Mouse (Mus musculus): ENCODE measurements at regions not wholly inside any gene's neighbourhood (a gene's known extent, or its start where the extent isn't known, plus 50 kb on each side); places are given as distances from the start of the nearest gene placed in this dataset.

DNA sequence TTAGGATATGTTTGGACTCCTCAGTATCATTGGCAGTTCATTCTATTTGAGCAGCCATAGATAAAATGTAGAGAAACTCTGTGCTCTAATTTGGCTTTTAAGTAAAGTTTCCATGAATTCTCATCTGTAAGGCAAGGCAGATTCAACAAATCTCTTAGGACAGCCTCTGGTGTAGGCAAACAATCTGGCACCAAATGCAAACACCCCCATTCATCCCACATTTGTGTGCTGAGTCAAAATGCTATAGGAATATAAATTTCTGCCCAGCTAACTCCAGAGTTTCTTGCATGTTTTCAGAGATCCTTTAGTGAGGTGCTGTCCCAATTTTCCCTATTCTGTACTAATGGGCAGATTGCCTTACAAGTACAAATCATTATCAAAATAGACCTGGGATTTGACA, 695.7 kb upstream of the Kif18a start:
- DNase-seq (ENCODE audit: low read depth, low spot score): no peak

DNA sequence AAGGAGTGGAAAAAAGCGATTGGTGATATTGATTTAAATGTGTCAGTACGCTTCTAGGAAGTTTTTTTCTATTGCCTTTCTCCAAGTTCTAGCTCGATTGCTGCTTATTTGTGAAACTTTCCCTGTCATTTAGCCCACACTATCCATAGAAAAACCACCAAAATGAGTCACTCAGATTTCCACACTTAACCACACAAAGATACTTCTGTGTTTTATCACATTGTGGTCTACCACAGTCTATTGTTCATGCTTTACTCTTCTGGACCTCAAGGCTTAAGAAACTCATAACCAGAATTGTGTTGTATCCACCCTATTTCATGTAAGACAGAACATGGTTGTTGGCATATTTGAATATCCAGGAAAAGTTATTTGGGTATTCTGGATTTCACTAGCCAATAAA, 687.0 kb upstream of the Kif18a start:
- no peak for DNase-seq (ENCODE audit: low read depth, low spot score)

DNA sequence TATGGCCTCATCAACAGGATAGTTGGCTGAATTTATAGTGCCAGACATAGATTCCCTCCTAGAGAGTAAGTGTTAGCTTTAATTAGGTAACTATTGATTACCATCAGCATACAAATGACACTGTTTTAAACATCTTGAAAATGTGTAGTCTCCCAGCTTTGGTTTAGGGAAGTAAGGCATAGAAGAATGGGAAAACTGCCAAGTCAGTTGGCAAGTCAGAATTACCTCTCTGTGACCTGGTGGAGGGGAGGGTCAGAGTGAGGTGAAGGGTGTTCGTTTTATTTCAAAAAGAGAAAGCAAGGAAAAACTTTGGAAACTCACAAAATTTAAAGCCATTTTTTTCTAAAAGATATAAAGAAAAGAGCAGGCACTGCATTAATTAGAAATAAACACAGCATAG, 680.2 kb upstream of the Kif18a start:
- no peak for DNase-seq (ENCODE audit: low read depth, low spot score)

DNA sequence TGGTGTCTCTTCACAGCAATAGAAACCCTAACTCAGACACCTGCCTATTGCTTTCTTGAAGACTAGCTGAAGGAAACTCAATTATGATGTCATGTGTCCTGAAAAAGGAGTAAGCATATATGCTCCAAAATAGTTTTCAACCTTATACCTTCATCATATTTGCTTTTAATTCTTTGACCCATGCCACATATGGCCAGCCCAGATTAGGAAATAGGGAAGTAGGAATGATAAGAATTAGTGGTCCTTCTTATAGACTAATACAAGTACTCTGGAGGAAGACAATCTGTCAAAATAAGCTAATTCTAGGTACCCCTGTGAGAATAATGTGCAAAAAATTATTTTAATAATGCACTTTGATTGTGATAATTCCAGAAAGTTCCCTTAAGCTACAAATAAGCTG, 661.0 kb upstream of the Kif18a start:
- DNase-seq (ENCODE audit: low read depth, low spot score): no peak

DNA sequence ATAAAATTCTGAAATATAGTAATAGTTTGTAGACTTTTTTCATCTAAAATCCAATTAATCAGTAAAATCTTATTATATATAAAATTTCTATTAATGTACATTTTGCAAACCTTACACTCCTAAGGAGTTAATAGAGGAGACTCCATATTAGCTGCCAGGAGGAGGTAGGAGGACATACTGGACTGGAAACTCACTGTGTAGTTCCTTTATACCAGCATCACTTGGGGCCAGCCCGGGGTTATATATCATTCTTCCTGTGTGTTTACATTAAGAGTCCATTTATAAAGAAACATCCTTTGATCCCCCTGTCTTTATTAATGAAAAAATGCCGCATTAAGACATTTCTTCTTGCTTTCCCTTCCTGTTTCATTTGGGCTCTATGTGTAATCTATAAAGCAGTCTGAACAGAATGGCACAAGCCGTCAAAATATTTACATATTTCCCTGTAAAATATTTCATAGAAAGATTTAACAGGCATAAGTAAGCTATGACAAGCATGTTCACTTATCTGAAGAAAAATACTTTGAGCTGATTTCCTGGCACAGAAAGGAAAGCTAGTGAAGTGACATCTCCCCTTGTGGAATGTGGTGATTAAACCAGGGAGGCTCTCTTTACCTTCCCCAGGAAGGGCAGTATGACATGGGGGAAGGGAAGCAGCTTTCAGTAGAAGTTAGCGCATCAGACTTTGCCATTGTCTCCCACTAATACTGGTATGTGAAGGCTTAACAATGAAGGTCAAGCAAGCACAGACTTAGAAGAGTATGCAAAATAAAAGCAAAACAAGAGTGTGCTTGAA, 658.0 kb upstream of the Kif18a start:
- no peak for DNase-seq (ENCODE audit: low read depth, low spot score)

DNA sequence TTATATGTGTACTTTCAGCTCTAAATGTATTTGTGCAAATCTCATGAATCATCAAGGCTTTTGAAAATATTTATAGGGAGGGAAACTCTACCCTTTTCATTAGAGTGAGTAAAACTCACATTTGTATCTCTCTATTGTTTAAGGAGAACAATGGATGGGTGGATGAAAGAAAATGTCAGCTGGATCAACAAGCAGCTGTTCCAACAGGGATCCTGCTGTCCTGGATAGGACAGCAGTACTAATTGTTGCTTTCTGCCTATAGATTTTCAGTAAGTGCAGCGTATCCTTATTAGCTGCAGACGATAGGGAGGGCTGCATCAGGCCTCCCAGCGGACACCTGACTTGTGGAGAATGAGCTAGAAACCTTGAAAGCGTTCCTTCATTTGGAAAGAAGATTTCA, 644.9 kb upstream of the Kif18a start:
- no peak for DNase-seq (ENCODE audit: low read depth, low spot score)

DNA sequence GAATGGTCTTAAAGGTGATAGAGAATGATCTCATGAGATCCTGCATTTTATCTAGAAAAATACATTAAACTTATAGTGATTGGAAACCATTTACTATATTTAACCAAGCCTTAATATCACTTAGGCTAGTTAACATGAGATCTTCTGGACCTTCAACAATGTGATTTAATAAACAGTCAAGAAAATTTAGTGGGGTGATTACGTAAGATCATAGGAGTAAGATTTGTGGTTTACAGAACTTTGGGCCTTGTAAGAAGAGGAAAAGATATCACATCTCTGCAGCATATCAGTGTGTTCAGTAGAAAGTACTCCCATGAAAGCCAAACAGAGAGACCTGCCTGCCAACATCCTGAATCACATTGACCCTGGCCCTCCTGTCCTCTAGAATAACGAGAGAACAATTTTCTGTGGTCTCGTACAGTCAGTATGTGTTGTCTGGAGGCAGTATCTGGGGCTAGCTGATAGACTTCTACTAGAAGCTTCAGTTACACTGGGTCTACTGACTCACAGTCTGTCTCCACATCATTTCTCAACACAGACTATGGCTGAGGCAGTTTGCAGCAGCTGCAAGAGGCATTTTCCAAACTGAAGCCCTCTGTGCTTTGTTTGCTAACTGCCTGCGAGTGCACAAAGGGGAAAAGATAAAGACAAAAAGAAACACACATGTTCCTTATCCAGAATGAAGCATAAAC, 619.7 kb upstream of the Kif18a start:
- no peak for DNase-seq (ENCODE audit: low read depth, low spot score)

DNA sequence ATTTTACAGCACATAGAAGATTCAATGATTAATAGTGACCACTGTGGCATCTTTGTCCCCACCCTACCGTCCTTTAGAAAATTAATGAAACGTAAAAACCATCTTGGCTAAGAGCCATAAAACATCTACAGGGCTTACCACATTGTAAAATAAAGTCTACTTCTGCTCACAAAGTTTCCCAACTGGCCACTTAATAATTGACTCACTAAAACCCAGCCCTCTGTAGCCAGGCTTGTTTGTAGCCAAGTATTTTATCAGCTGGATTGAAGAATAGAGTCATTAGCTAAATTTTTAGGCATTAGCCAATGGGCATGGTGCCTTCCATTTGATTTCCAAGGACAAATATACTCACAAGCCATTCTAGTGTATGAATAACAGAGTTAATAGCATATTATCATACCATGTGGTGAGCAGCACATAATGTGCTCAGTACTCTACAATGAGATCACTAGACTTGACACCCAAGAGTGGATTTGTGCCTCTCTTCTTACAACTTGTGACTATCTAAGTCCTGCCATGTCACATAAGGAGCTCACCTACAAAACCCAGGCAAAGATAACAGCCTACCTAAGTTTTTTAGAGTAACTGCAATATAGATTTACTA, 602.7 kb upstream of the Kif18a start:
- no peak for DNase-seq (ENCODE audit: low read depth, low spot score)

DNA sequence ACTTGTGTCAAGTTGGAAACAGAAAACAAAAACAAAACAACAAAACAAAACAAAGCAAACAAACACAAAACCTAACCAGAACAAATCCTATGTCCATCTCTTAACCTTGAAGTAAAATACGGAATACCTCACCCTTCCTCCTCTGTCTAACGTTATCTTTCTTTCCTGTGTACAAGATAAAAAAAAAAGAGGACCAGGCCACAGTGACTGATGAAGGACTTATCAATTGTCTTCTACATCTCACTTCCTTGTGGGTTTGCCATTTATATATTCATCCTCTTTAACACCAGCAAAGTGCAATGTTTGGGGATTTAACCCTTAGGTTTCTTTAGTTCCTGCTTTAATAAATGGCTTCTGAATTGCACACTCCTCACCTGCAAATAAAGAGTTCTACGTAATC, 599.0 kb upstream of the Kif18a start:
- DNase-seq (ENCODE audit: low read depth, low spot score): no peak

DNA sequence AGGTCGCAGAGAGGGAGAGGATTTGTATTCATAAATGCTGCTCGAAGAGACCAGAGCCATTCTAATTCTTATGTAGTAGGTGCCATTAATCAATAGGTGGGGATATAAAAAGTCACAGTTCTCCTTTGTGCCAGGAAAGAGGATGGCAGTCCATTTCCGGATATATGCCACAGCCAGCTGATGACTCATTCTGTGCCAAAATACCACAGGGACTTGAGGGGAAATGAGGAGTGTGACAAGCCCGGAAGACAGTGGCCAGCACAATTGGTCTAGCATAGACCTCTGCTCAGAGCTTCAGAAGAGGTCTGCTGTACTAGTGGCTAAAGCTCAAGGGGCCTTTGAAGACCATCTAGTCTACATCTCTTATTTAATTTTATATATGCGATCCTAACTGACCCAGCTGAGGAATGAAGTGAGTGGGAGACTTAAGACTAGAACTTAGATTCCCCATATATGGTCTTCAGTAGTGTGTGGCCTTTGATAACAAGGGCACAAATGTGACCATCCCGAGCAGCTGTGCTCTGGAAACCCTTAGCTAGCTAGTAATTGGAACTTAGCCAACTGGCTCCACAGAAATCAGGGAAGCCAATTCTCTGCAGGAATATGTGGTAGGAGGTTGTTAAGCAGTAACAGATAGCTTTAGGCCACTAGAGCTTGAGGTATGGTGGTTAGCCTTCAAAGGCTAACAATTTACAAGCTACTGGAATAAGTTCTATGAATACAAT, 594.4 kb upstream of the Kif18a start:
- no peak for DNase-seq (ENCODE audit: low read depth, low spot score)

DNA sequence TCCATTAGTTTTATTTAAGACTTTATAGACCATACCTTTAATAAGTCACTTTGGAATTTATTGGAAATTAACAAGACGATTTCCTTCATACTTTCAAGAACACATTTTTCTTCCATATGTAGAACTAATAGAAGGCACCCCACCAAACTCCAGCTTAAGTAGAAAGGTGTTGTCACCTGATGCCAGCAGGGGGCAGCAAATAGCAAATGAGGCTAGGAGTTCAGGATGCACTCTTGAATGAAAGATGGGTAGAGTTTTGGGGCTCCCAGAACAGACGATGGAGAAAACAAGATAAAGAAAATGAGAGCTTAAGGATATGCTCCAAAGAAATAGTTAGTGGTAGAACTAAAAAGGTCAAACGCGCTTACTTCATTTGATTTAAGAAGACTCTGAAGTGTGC, 590.4 kb upstream of the Kif18a start:
- DNase-seq (ENCODE audit: low read depth, low spot score): peak; percentile 12

DNA sequence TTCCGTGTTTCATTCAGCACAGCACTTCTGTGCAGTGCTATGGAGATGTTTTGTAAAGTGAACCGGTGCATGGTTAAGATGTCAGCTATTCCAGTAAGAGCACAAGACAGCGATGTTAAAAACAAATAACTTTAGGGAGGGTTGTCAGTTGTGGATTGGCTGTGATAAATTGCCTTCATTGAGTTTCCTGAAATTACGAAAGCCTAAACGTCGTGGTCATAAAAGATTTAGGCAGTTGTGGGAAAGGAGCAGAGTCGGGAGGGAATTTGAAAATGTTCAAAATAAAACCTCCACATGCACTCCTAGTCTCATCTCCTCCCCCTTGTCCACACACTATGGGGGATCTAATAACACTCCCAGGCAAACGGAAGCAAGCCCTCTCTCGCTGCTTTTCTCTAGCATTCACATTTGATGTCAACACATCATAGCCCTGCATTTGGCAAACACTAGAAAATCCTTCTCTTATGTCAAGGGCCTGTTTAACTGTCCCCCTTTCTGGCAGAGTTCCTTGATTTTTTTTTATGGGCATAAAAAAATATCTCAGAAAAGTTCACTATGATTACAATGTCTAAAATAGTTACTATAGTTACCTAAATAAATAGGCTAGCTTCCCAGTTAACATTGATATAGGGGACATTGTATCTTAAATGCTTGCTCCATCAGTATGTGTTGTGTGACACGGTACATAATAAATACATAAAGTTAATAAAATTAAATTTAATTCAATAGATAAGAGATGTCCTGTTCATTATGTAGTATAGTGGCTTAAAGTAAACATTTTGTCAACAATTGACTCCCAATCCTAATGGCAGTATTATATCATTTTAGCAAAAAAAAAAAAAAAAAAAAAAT, 589.2 kb upstream of the Kif18a start:
- no peak for DNase-seq (ENCODE audit: low read depth, low spot score)

DNA sequence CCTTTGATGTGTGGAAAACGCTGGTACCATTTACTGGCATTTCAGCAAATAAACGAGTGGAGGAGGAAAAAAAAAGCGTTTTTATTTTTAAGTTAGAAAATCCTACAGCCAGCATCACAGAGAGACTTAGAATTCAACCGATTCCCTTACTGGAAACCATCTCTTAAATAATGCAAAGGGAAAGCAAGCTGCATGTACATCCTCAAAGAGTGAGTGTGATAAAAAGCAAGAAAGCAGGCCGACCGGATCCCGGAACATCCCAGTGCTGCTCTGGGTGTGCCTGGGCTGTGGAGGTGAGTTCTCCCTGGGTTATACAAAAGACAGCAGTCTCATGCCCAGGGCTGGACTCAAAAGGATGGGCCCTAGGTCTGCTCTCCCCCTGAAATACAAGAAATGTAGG, 579.2 kb upstream of the Kif18a start:
- DNase-seq (ENCODE audit: low read depth, low spot score): no peak

DNA sequence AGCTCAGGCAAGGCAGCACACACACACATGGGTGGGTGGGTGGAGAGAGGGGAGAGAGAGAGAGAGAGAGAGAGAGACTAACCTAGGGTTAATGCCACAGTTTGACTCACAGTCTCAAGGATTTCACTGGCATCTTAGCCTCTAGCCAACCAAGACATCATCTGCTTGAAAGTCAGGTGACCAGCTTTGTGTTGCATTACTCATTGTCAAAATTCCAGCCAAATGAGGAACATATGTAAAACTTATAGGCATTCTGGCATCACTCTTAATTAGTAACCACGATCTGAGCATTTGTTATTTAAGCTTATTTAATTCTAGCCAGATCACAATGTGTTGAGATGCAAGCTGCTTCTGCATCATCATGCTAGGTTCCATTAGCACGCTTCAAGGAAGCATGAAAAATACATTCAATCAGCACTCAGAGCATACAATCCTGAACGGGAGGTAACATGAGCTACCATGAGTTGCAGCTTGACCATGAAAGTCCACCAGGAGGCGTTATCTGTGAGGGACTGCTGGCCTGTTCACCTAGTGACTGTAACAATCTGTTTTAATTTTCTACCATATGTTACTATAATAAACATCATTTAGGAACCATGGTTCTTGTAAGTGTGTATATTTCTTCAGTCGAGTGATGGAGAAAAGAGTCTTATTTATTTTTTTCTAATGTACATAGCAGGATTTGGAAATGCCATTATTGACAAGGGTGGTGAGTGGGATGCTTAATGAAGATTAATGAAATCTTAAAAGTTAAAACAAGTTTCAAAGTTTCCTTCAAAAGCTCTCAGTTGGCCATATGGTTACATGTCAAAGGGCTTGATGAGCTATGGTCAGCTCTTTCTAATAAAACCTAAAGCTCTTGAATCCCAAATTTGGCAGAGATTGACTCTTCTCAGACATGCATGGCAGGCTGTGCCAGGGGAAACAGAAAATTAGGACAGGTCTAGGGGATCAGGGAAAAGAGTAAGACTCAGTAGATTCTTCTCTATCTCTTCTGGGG, 572.4 kb upstream of the Kif18a start:
- no peak for DNase-seq (ENCODE audit: low read depth, low spot score)

DNA sequence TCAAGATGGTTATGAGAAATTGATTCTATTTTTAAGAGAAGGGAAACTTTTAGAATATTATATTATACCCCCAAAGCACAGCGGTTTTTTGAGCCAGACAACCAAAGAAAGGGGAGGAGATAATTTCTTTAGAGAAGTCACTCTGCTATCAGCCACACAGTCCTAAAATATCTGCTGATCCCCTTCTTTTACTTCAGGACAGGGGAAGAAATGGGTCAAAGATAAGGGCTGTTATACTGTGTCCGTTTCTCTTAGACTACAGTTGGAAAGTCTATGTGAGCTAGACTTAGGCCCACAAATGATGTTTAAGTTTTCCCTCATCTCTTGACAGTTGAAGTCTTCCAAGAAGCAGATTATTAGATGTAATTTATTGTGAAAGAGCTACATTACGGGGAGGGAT, 538.5 kb upstream of the Kif18a start:
- DNase-seq (ENCODE audit: low read depth, low spot score): no peak

DNA sequence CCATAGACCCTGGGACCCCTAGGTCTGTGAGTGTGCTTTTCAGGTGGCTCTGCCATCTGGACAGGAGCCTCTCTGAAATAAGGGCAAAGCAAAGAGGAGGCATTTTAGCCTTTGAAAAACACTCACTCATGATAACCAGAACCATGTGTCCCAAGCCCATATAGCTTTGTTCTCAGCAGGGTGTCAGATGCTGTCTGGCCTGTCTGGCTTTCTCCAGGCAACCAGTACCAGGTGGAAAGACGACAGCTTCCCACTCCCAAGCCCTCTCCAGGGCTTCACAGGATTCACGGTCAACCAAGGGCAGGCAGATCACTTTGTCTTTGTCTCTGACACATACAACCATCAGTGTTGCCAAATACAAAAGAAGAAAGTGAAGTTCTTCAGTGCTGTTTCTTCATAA, 537.0 kb upstream of the Kif18a start:
- no peak for DNase-seq (ENCODE audit: low read depth, low spot score)

DNA sequence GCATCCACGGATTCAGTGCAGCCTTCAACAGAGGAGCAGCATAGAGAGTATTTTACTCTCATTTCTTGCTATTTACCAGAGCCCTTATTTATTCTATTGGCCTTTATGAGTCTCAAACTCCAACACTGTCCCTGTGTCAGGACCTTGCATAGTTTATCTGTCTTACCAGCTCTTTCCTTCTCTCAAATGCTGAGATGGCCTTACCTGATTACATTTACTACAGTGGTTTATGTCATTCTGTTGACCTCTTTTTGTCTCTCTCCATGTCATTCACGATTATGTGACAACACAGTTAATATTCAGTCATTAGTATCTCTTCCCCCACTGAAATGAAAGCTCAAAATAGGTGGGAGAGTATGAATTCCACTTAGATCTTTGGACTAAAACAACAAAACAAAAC, 535.7 kb upstream of the Kif18a start:
- no peak for DNase-seq (ENCODE audit: low read depth, low spot score)

DNA sequence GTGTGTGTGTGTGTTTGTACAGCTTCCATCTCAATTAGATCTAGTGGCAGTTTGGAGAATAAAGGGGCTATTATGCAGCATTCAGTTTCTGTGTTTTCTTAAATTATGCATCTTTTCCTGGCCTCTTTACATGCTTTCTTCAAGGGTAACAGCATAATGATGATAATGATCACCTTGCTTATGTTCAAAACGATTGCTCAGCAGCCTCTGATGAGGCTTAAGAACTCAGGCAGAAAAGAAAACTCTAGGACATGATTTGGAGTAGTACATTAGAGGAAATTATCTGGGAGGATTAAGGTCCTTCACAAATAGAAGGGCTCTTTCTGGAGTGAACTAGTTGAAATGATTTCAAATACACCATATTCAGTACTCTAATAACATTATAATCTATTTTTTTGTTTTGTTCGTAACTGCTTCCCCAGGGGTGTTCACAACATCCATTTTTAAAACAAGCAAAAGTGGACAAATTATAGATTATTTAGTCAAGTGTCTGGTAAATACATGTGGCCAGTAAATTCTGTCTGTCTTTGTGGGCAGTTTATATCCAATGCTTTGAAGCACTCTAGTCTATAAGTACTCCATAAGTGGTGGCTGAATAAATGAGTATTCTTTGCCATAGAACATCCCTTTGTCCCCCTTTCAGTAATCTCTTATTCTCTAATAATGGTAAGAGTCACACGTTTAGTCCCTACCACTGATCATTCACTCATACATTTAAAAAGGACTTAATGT, 526.9 kb upstream of the Kif18a start:
- DNase-seq (ENCODE audit: low read depth, low spot score): no peak

DNA sequence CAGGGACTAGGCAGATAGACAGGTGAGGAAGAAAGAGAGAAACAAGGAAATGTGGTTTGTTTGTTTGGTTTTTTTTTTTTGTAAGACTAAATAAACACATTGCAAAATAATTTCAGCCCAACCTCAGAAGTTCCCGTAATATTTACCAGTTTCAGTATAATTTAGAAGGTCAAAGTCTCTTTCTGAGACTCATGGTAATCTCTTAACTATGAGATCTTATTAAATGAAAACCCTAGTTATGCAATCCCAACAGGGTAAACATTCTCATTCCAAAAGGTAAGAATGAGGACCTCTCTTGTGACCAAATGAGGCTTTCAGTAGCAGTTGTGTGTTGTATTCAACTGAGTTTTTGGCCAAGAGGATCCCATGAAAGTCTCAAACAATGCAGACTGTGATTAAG, 524.7 kb upstream of the Kif18a start:
- DNase-seq (ENCODE audit: low read depth, low spot score): no peak

DNA sequence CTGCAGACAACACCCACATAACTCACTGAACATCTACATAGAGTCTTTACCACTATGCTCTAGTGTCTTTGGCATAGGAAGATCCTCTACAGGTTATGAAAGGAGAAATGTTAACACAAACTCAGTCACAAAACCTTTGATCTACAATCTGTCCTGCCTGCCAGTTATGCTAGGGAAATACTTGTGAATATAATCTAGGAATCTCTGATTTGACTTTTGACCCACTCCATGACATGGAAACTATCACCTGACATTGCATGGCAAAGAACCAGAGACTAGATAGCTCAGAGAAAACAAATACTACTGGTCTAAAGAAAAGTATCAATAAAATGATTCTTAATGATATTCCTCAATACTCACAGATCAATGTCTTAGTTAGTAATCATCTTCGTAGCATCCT, 524.3 kb upstream of the Kif18a start:
- no peak for DNase-seq (ENCODE audit: low read depth, low spot score)

All from A20 (cell line).